In the genomic region with DNA sequence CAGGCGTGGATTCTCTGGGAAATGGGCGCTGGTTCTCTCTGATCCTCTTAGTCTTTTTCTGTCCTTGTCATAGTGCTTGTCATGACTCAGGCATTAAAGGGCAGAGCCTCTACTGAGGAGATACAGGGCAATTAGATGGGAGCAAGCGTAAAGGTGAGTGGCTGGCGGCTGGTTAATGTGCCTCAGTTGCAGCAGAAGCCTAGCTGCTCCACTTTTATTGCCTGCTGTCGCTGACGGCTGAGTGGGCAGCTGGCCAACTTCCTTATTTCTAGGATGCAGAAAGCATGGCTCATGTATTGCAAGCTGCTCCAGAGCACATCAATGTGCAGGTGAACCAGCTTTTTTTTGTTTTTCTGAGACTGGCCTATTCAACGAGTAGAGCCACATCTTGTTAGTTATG, we compare ENCODE assay signal across 12 mouse cellular contexts. TPM values are rescaled to one million over a fixed set of nuclear protein-coding genes. Genes with fewer than 3 reads are reported as not detected.
DNase-seq lines count a peak whose midpoint lies in the region; ATAC-seq and TF ChIP-seq lines count a peak whose summit lies in the region.
"Had no signal": no experiment of that assay in that cellular context is flagged by ENCODE, and none has a peak within 500 bp of the region (broad histone marks: within the 10 kb centered on the region; RNA-seq: fewer than 3 reads in every experiment).

No protein-coding gene starts in this region.

- peaks cover 0 to 11% of the 10 kb centered on the region in 2 experiments; a peak in 2 of 4 replicates for H3K36me3 ChIP-seq in MEL (ENCODE audit: control insufficient read depth in 1 of 2, insufficient read depth in 2 of 2, low read length in 2 of 2)
- H3K36me3 ChIP-seq in intestine, embryonic 14.5 days (ENCODE audit: control insufficient read depth, insufficient read depth, low read length), result no peaks in the 10 kb centered on the region
- H3K36me3 ChIP-seq: liver, embryonic 13.5 days; midbrain, embryonic 12.5 days had no signal

- H3K9ac ChIP-seq in MEL (ENCODE audit: control insufficient read depth, low read depth, low read length, poor library complexity, severe bottlenecking), result peak overlapping the region; percentile 47
- H3K9ac ChIP-seq in intestine, embryonic 14.5 days (ENCODE audit: low read length), result no peak overlapping the region
- H3K9ac ChIP-seq: liver, embryonic 13.5 days; midbrain, embryonic 12.5 days had no signal

- no peaks in the 10 kb centered on the region; the same call in 1 of the 2 replicates for H3K79me2 ChIP-seq in MEL (ENCODE audit: control insufficient read depth, insufficient read depth, low read length, poor library complexity)

- no peak for TF ChIP-seq POLR2A in MEL (IDR thresholded peaks at IDR 0.05; ENCODE audit: control insufficient read depth in 1 of 2, insufficient read depth in 1 of 2, low read depth in 1 of 2, low read length in 2 of 2, poor library complexity in 1 of 2)

- H3K4me2 ChIP-seq in intestine, embryonic 14.5 days (ENCODE audit: low read length), result no peak overlapping the region
- H3K4me2 ChIP-seq: liver, embryonic 13.5 days; midbrain, embryonic 12.5 days had no signal

- H3K4me1 ChIP-seq in MEL (ENCODE audit: control insufficient read depth in 1 of 2, insufficient read depth in 2 of 2, low read length in 2 of 2), result peaks cover 5 to 15% of the 10 kb centered on the region in 2 experiments; a peak in 3 of 4 replicates
- 0 out of 2 replicates have a peak, but pooled peaks cover 3% of the 10 kb centered on the region for H3K4me1 ChIP-seq in intestine, embryonic 14.5 days (replicated peaks; ENCODE audit: control insufficient read depth, insufficient read depth, low read length)

- no peaks in the 10 kb centered on the region; a peak in 1 of 4 replicates for H3K27me3 ChIP-seq in MEL (ENCODE audit: control insufficient read depth in 1 of 2, insufficient read depth in 2 of 2, low read length in 2 of 2)
- H3K27me3 ChIP-seq in intestine, embryonic 14.5 days (replicated peaks; ENCODE audit: control insufficient read depth, insufficient read depth, low read length), result no peaks in the 10 kb centered on the region
- H3K27me3 ChIP-seq: liver, embryonic 13.5 days had no signal

- TF ChIP-seq CTCF in MEL (IDR thresholded peaks at IDR 0.05 in 2 of 3, conservative IDR thresholded peaks at IDR 0.05 in 1 of 3; ENCODE audit: control insufficient read depth in 1 of 3, insufficient read depth in 1 of 3, low read depth in 2 of 3, low read length in 3 of 3, poor library complexity in 1 of 3, severe bottlenecking in 1 of 3), result no peak

- H3K27ac ChIP-seq in MEL (ENCODE audit: control insufficient read depth, low read depth, low read length), result no peak overlapping the region
- H3K27ac ChIP-seq in intestine, embryonic 14.5 days (ENCODE audit: low read depth), result no peak overlapping the region
- H3K27ac ChIP-seq: midbrain, embryonic 12.5 days had no signal

- no peak for TF ChIP-seq EP300 in MEL (IDR thresholded peaks at IDR 0.05; ENCODE audit: low read depth in 1 of 2, low read length in 2 of 2)

- DNase-seq in cerebellum, adult 8-10 months, result peak; percentile 42
- DNase-seq in layer of hippocampus, postnatal 36 days, result peak; percentile 45 to 58
- DNase-seq in layer of hippocampus, adult 11-12 months (ENCODE audit: low spot score), result no peak
- peak; percentile 93 for DNase-seq in MEL (ENCODE audit: low read depth, low spot score)
- DNase-seq in intestine, embryonic 14.5 days (ENCODE audit: low spot score), result peak; percentile 63
- DNase-seq in thymus, postnatal 25 days, result no peak
- DNase-seq in frontal cortex, postnatal 36 days (ENCODE audit: low spot score in 2 of 2), result no peak
- DNase-seq: liver, embryonic 13.5 days had no signal

- no peak for TF ChIP-seq RAD21 in MEL (IDR thresholded peaks at IDR 0.05; ENCODE audit: low read depth, low read length)

- no peak for ATAC-seq in cerebellum, adult (ENCODE audit: insufficient number of reproducible peaks, low FRiP score, low TSS enrichment)
- no peak for ATAC-seq in intestine, embryonic 14.5 days (replicated peaks; ENCODE audit: low FRiP score, low TSS enrichment, low read depth)
- ATAC-seq: CD4-positive, CD25-positive, alpha-beta regulatory T cell, adult 4 months had no signal

- H3K4me3 ChIP-seq in MEL (ENCODE audit: control insufficient read depth in 1 of 2, insufficient read depth in 1 of 2, low read depth in 2 of 2, low read length in 2 of 2), result peak overlapping the region; percentile 7 to 33
- no peak overlapping the region for H3K4me3 ChIP-seq in intestine, embryonic 14.5 days (ENCODE audit: low read depth, low read length)
- H3K4me3 ChIP-seq: liver, embryonic 13.5 days; midbrain, embryonic 12.5 days had no signal

- WGBS in intestine, embryonic 14.5 days, result 59% methylated on average over 7 of the region's 7 CpGs

- H3K9me3 ChIP-seq in MEL (replicated peaks; ENCODE audit: insufficient read depth, low read length), result no peaks in the 10 kb centered on the region
- no peaks in the 10 kb centered on the region for H3K9me3 ChIP-seq in intestine, embryonic 14.5 days (ENCODE audit: control insufficient read depth, low read length)
- H3K9me3 ChIP-seq: liver, embryonic 13.5 days; midbrain, embryonic 12.5 days had no signal

TF ChIP-seq in MEL, 35 proteins besides CTCF, POLR2A, EP300 and RAD21:
- TF ChIP-seq GATA1 (IDR thresholded peaks at IDR 0.05; ENCODE audit: low read depth, low read length), result no peak
- no peak for TF ChIP-seq MAFK (IDR thresholded peaks at IDR 0.05; ENCODE audit: borderline replicate concordance, low read depth, low read length)
- TF ChIP-seq ELF1 (IDR thresholded peaks at IDR 0.05; ENCODE audit: low read depth, low read length), result peak; percentile 28; the same call in 1 of the 2 replicates
- TF ChIP-seq MYC (IDR thresholded peaks at IDR 0.05; ENCODE audit: low read depth, low read length), result 0 out of 2 replicates have a peak, but pooled peaks have one; percentile 30
- peak; percentile 46; the same call in 1 of the 2 replicates for TF ChIP-seq MXI1 (IDR thresholded peaks at IDR 0.05; ENCODE audit: low read depth, low read length)
- 0 out of 2 replicates have a peak, but pooled peaks have one; percentile 4 for TF ChIP-seq TAL1 (IDR thresholded peaks at IDR 0.05; ENCODE audit: low read length)

RNA-seq across cellular contexts. Expression of a gene that starts 5.0 kb away (rescaled TPM):
- total RNA-seq in layer of hippocampus, postnatal 36 days (2021), result 10 to 100 TPM; 42.2 to 48.4 TPM
- total RNA-seq in MEL (2012; rRNA removed), result 21.0 and 21.6 TPM in 2 replicates
- 10 to 100 TPM in 1 of 2 experiments, not detected in 1; 35.9 TPM for polyA plus RNA-seq in MEL (2012; ENCODE audit: insufficient read depth in 1 of 2, insufficient read length in 2 of 2, low read depth in 1 of 2, low replicate concordance in 2 of 2, missing spikeins in 1 of 2)
- 49.2 and 56.2 TPM in 2 replicates for polyA plus RNA-seq in intestine, embryonic 14.5 days (2014; fragmentation: Nextera tagmentation; extraction: Ambion mirVana)

RNA-seq across cellular contexts. Expression of a gene that starts 10.3 kb away (rescaled TPM):
- 100 to 1,000 TPM; 250 to 269 TPM for total RNA-seq in layer of hippocampus, postnatal 36 days (2021)
- total RNA-seq in MEL (2012; rRNA removed), result not detected in 2 replicates
- not detected for polyA plus RNA-seq in MEL (2012; ENCODE audit: insufficient read depth in 1 of 2, insufficient read length in 2 of 2, low read depth in 1 of 2, low replicate concordance in 2 of 2, missing spikeins in 1 of 2)
- 1.5 and 1.8 TPM in 2 replicates for polyA plus RNA-seq in intestine, embryonic 14.5 days (2014; fragmentation: Nextera tagmentation; extraction: Ambion mirVana)
- total RNA-seq: hematopoietic stem cell, adult 5-6 weeks had no signal
- polyA plus RNA-seq: CD4-positive, CD25-positive, alpha-beta regulatory T cell, adult 4 months had no signal

RNA-seq across cellular contexts. Expression of a gene that starts 18.7 kb away (rescaled TPM):
- total RNA-seq in layer of hippocampus, postnatal 36 days (2021), result 100 to 1,000 TPM; 319 to 341 TPM
- total RNA-seq in MEL (2012; rRNA removed), result 17.7 and 23.8 TPM in 2 replicates
- polyA plus RNA-seq in MEL (2012; ENCODE audit: insufficient read depth in 1 of 2, insufficient read length in 2 of 2, low read depth in 1 of 2, low replicate concordance in 2 of 2, missing spikeins in 1 of 2), result 10 to 100 TPM in 1 of 2 experiments, not detected in 1; 46.0 TPM
- polyA plus RNA-seq in intestine, embryonic 14.5 days (2014; fragmentation: Nextera tagmentation; extraction: Ambion mirVana), result 34.7 and 35.3 TPM in 2 replicates

RNA-seq across cellular contexts. Expression of a gene that starts 24.9 kb away (rescaled TPM):
- total RNA-seq in layer of hippocampus, postnatal 36 days (2021), result 1 to 10 TPM in 1 of 2 experiments, under 1 TPM in 1; 0.66 to 1.1 TPM
- 5.0 and 6.4 TPM in 2 replicates for total RNA-seq in MEL (2012; rRNA removed)
- polyA plus RNA-seq in MEL (2012; ENCODE audit: insufficient read depth in 1 of 2, insufficient read length in 2 of 2, low read depth in 1 of 2, low replicate concordance in 2 of 2, missing spikeins in 1 of 2), result 10 to 100 TPM in 1 of 2 experiments, not detected in 1; 27.2 TPM
- polyA plus RNA-seq in intestine, embryonic 14.5 days (2014; fragmentation: Nextera tagmentation; extraction: Ambion mirVana), result 10.6 and 11.5 TPM in 2 replicates

RNA-seq across cellular contexts. Expression of a gene that starts 27.0 kb away (rescaled TPM):
- total RNA-seq in layer of hippocampus, postnatal 36 days (2021), result 100 to 1,000 TPM; 119 to 121 TPM
- total RNA-seq in MEL (2012; rRNA removed), result 415 and 498 TPM in 2 replicates
- polyA plus RNA-seq in MEL (2012; ENCODE audit: insufficient read depth in 1 of 2, insufficient read length in 2 of 2, low read depth in 1 of 2, low replicate concordance in 2 of 2, missing spikeins in 1 of 2), result 100 to 1,000 TPM in 1 of 2 experiments, not detected in 1; 298 TPM
- 339 and 344 TPM in 2 replicates for polyA plus RNA-seq in intestine, embryonic 14.5 days (2014; fragmentation: Nextera tagmentation; extraction: Ambion mirVana)

Comparison
In these comparisons a context has a peak if more than half of its experiments do, and no peak if none do; other contexts are left out.
1. DNase-seq: peak in cerebellum, adult 8-10 months (single experiment), layer of hippocampus, postnatal 36 days (2 of 2), MEL (single experiment) and intestine, embryonic 14.5 days (single experiment); none in layer of hippocampus, adult 11-12 months (single experiment), thymus, postnatal 25 days (single experiment) and frontal cortex, postnatal 36 days (0 of 2).
2. RNA of a gene that starts 10.3 kb away (total RNA-seq): 250 to 269 TPM in layer of hippocampus, postnatal 36 days; not detected in MEL; every median in the first group is over 100 times any median in the second.
3. RNA of a gene that starts 18.7 kb away (total RNA-seq): 319 to 341 TPM in layer of hippocampus, postnatal 36 days; 17.7 to 23.8 TPM in MEL; every median in the first group is over 10 times any median in the second.